Mouse (Mus musculus): ENCODE measurements around the gene Cog1. TPM values are rescaled to one million over a fixed set of nuclear protein-coding genes. Genes with fewer than 3 reads are reported as not detected.
A peak's percentile ranks its signal among the peaks of the same experiment; 100 is the strongest.

Gene Cog1
- polyA plus RNA-seq, 1 experiment from 2014 or later = 26.4 TPM

DNA sequence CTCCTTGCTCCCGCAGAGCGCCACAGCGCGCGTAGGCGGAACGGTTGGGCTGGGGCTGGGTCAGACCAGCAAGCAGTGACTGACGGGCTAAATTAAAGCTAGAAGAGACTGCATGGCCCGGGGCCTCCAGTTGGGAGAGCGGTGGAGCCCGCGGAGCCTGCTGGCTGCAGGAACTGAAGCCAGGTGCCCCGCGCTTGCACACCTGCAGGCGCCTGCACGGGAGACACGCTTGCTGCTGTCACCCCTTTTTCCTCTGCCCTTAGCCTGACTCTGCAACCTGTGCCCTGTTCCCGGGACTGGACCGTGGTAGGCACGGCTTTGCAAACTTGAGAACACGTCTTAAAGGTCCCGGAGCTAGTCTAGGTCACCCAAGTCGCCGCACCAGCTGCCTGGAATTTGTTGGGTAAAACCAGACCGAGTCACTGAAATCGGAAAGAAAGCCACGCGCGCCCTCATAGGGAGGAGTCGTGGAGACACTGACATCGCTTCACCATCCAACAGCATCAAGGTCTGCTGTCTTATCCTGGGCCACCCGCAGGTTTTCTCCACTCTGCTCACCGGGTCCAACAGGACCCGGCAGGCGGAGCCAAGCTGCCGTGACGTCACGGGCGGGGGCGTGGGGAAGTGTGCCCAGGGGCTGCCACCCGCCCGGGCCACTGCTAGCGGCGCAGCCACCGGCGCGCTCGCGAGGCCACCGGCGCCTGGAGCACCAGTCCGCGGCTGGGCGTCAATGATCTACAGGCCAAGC is 30.1 kb upstream of the Cog1 start, which contains the start of gene Sstr2:
Sstr2 (plus strand) TSS at position 671 of the 748 bp plus-strand sequence.
- peaks cover 24% of the 10 kb centered on the region for H3K4me1 ChIP-seq (replicated peaks)
- H3K4me3 ChIP-seq (replicated peaks) = peak within 1 kb of the TSS; percentile 44
- H3K4me2 ChIP-seq (replicated peaks) = peak within 1 kb of the TSS; percentile 96
- WGBS = under 1% methylated on average over 54 of the region's 54 CpGs
- peaks cover 43% of the 10 kb centered on the region for H3K27me3 ChIP-seq (replicated peaks)
- no peaks in the 10 kb centered on the region for H3K36me3 ChIP-seq
- peak within 1 kb of the TSS; percentile 40 for H3K9ac ChIP-seq
- ATAC-seq = peak; percentile 75
- H3K27ac ChIP-seq = no peak within 1 kb of the TSS
- no peaks in the 10 kb centered on the region for H3K9me3 ChIP-seq

DNA sequence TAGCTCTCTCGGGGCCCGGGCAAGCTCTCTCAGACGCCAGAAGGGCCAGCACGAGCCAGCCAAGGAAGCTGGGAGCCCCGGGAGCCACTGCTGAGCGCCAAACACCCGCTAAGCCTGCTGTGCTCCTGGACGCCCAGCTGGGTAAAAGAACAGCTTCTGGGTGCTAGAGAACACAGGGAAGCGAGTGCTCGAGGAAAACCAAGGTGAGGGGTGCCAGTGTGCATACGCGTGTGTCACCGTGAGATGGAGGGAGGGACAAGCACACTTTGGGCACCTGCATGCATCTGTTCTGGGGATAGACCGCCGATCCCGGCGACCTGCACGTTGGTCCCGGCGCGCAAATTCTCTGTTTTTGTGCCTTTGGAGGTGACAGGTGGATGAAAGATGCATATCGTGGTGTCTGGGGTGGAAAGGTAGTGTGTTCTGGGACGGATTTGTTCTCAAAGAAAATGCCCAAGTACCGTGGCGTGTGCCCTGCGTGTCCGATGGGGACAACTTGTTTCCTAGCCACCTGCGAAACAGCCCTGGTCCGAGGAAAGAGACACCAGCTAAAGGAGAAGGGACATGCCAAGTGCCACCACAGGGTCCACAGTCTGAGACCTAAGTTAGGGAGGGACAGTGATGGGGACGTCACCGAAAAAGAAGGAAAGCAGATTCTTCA is 29.4 kb upstream of the Cog1 start:
- H3K27me3 ChIP-seq (replicated peaks) = peaks cover 43% of the 10 kb centered on the region
- peak; percentile 19 for ATAC-seq
- H3K9me3 ChIP-seq = no peaks in the 10 kb centered on the region
- WGBS = 3% methylated on average over 31 of the region's 31 CpGs
- H3K4me3 ChIP-seq (replicated peaks) = peak overlapping the region; percentile 44
- H3K4me1 ChIP-seq (replicated peaks) = peaks cover 24% of the 10 kb centered on the region
- peak overlapping the region; percentile 40 for H3K9ac ChIP-seq
- peak overlapping the region; percentile 96 for H3K4me2 ChIP-seq (replicated peaks)
- H3K36me3 ChIP-seq = no peaks in the 10 kb centered on the region
- H3K27ac ChIP-seq = no peak overlapping the region

DNA sequence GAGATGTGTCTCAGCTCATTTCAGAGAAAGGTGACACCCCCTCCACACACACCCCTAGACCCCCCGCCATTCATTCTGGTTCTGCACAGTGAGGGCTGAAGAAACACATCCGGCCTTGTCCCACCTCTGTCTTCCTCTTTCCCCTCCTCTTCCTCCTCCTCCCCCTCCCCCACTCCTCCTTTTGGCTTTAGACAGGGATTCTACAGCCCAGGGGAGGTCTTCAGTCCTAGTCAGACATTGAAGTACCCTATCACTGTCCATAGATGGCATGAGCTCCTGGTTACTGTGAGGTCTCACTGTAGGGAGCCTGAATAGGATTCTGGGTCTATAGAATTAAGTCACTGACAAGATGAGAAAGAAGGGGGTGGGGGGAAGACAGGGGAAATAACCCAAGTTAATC is 28.0 kb upstream of the Cog1 start:
- Histone ChIP-seq H3K4me3 (replicated peaks) (no peak overlapping the region), H3K27ac (no peak overlapping the region), H3K4me2 (replicated peaks) (no peak overlapping the region), H3K4me1 (replicated peaks) (peaks cover 24% of the 10 kb centered on the region), H3K27me3 (replicated peaks) (peaks cover 40% of the 10 kb centered on the region), H3K9ac (no peak overlapping the region), H3K36me3 (no peaks in the 10 kb centered on the region), H3K9me3 (no peaks in the 10 kb centered on the region)
- ATAC-seq = no peak
- WGBS = 60% methylated on average over 2 of the region's 2 CpGs

DNA sequence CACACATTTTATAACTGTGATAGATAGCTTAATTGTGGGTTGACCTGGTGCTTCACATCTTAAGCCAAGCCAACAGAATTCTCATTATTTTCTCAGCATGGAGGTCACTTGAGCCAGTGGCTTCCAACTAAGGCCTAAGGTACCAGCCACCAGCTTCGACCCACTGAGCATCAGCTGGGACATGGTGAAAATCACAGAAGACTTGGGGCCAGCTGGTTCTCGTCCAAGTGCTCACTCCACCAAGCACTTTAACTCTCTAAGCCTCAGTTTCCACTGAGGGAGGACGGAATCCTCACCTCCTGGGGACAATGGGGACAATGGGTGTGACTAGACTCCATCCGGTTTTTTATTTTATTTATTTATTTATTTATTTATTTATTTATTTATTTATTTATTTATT is 26.9 kb upstream of the Cog1 start:
- no peak for ATAC-seq
- peaks cover 20% of the 10 kb centered on the region for H3K4me1 ChIP-seq (replicated peaks)
- no peak overlapping the region for H3K4me3 ChIP-seq (replicated peaks)
- peaks cover 40% of the 10 kb centered on the region for H3K27me3 ChIP-seq (replicated peaks)
- H3K36me3 ChIP-seq = no peaks in the 10 kb centered on the region
- no peak overlapping the region for H3K27ac ChIP-seq
- H3K9me3 ChIP-seq = no peaks in the 10 kb centered on the region
- 85% methylated on average over 4 of the region's 4 CpGs for WGBS
- H3K4me2 ChIP-seq (replicated peaks) = no peak overlapping the region
- no peak overlapping the region for H3K9ac ChIP-seq

DNA sequence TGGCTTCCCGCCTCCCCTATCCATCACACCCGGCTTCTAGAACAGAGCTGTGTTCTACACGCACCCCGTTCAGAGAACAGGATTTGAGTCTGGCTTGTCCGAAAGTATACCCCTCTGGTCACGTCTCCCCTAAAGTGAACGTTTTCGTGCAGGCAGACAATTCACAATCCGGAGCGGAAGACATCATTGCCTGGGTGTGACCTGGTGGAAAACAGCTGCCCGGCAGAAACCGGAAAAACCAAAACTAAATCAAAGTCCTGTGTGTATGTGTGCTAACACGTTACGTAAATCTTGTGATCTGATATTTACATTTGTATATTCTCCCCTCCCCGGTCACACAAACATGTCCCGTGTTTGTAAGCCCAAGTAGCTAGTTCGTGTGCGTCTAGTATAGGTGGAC is 23.5 kb upstream of the Cog1 start:
- no peak overlapping the region for H3K9ac ChIP-seq
- no peak for ATAC-seq
- no peak overlapping the region for H3K27ac ChIP-seq
- H3K9me3 ChIP-seq = no peaks in the 10 kb centered on the region
- H3K4me3 ChIP-seq (replicated peaks) = no peak overlapping the region
- no peak overlapping the region for H3K4me2 ChIP-seq (replicated peaks)
- H3K4me1 ChIP-seq (replicated peaks) = no peaks in the 10 kb centered on the region
- 88% methylated on average over 18 of the region's 18 CpGs for WGBS
- peaks cover 16% of the 10 kb centered on the region for H3K27me3 ChIP-seq (replicated peaks)
- no peaks in the 10 kb centered on the region for H3K36me3 ChIP-seq

DNA sequence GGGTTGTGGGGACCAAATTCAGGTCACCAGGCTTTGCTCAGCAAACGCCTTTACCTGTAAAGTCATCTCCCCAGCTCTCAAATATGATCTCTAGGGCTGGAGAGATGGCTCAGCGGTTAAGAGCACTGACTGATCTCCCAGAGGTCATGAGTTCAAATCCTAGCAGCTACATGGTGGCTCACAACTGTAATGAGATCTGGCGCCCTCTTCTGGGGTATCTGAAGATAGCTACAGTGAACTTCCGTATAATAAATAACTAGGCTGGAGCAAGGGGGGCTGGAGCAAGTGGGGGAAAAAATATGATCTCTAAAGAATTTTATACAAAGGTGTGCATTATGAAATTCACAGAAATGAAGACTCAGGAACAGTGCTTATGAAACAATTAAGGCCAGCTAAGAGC is 21.2 kb upstream of the Cog1 start:
- Histone ChIP-seq H3K9me3 (no peaks in the 10 kb centered on the region), H3K4me3 (replicated peaks) (no peak overlapping the region), H3K9ac (no peak overlapping the region), H3K36me3 (no peaks in the 10 kb centered on the region), H3K4me1 (replicated peaks) (no peaks in the 10 kb centered on the region), H3K4me2 (replicated peaks) (no peak overlapping the region), H3K27ac (no peak overlapping the region), H3K27me3 (replicated peaks) (no peaks in the 10 kb centered on the region)
- ATAC-seq = no peak
- 61% methylated on average over 4 of the region's 4 CpGs for WGBS

DNA sequence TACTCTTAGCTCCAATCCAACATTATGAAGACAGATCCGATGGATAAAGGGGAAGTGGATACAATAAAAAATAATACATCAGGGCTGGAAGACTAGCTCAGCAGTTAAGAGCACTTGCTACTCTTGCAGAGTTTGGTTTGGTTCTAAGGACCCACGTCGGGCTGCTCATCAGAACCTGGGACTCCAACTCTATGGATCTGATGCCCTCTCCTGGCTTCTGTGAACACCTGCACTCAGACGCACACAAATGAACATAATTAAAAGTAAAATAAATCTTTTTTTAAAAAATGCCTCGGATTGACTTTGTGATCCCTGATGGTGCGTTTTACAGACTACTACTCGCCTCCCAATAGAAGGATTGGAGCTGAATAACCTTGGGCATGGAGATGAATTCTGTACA is 18.3 kb upstream of the Cog1 start:
- Histone ChIP-seq H3K4me2 (replicated peaks) (no peak overlapping the region), H3K27me3 (replicated peaks) (no peaks in the 10 kb centered on the region), H3K36me3 (no peaks in the 10 kb centered on the region), H3K27ac (no peak overlapping the region), H3K4me1 (replicated peaks) (no peaks in the 10 kb centered on the region), H3K9me3 (no peaks in the 10 kb centered on the region), H3K4me3 (replicated peaks) (no peak overlapping the region), H3K9ac (no peak overlapping the region)
- no peak for ATAC-seq
- 58% methylated on average over 7 of the region's 7 CpGs for WGBS

DNA sequence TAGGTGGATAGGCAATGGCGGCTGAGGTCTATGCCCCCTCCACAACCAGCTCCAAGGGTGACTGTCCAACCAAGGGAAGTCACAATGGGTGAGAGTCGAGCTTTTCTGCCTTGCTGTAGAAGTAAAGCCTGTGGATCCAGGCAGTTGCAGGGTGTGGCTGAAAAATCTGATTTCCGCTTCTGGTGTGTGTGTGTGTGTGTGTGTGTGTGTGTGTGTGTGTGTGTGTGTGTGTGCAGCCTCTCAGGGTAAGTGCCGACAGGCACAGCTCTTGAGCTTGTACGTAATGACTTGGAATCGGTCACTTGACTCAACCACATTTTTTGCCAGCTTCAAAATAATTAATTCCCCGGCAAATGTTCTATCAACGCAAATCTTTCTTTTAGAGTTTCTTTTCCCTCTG is 17.7 kb upstream of the Cog1 start:
- Histone ChIP-seq H3K4me2 (replicated peaks) (peak overlapping the region; percentile 43), H3K4me3 (replicated peaks) (no peak overlapping the region), H3K4me1 (replicated peaks) (no peaks in the 10 kb centered on the region), H3K9ac (no peak overlapping the region), H3K36me3 (no peaks in the 10 kb centered on the region), H3K9me3 (no peaks in the 10 kb centered on the region), H3K27ac (no peak overlapping the region; the same call in 1 of the 2 replicates), H3K27me3 (replicated peaks) (no peaks in the 10 kb centered on the region)
- peak; percentile 64 for ATAC-seq
- 64% methylated on average over 8 of the region's 8 CpGs for WGBS

DNA sequence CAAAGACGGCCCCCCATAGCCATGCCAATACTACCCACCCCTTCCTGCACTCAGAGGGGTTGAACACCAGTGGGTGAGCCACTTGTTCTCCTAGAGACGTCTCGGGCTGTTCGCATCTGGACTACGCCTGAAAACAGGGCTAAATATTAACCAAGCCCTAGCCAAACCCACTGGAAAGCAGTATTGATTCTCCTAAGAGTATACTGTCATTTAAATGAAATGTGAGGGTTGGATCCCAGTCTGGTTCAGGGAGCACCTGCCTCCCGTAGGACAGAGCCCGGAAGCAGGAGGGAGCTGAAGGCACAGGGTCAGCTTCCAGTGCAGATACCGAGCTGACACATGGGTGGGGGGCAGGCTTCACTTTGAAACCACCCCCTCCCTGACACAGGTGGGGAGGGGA is 17.1 kb upstream of the Cog1 start:
- ATAC-seq = peak; percentile 89
- no peaks in the 10 kb centered on the region for H3K27me3 ChIP-seq (replicated peaks)
- H3K36me3 ChIP-seq = no peaks in the 10 kb centered on the region
- WGBS = 54% methylated on average over 8 of the region's 8 CpGs
- H3K27ac ChIP-seq = peak overlapping the region; percentile 55; the same call in 1 of the 2 replicates
- no peak overlapping the region for H3K9ac ChIP-seq
- H3K4me1 ChIP-seq (replicated peaks) = no peaks in the 10 kb centered on the region
- no peak overlapping the region for H3K4me3 ChIP-seq (replicated peaks)
- no peaks in the 10 kb centered on the region for H3K9me3 ChIP-seq
- H3K4me2 ChIP-seq (replicated peaks) = peak overlapping the region; percentile 43; the same call in 1 of the 2 replicates

DNA sequence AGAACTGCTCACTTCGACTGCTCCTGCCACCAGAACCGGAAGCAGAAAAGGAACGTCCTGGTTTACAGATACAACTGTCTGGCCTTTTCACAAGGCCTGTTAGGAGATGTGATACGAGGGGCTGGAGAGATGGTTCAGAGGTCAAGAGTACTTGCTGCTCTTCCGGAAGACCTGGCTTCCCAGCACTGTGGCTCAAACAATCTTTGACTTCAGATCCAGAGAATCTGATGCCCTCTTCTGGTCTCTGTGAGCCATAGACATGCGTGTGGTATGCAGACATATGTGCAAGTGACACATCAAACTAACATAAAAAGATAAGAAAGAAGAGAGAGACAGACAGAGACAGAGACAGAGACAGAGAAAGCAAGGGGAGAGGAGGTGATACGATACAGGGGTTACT is 16.7 kb upstream of the Cog1 start:
- peak overlapping the region; percentile 43; the same call in 1 of the 2 replicates for H3K4me2 ChIP-seq (replicated peaks)

DNA sequence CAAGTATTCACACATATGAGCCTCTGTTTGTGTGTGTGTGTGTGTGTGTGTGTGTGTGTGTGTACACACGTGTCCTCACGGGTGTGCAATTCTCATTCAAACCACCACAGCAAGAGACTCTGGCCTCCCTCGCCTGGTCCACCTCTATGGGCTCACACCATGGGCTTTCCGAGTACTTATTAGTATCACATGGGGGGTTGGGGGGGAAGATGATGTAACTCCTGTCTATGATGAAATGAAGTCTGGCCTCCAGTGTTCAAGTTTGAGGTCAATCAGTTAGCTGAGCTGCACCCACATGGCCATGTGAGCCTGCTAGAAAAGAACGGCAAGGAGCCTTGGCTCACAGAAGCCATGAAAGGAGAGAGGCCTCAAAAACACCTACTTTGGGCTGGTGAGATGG is 15.6 kb upstream of the Cog1 start:
- Histone ChIP-seq H3K9me3 (no peaks in the 10 kb centered on the region), H3K27ac (no peak overlapping the region), H3K4me2 (replicated peaks) (no peak overlapping the region), H3K9ac (no peak overlapping the region), H3K36me3 (no peaks in the 10 kb centered on the region), H3K4me3 (replicated peaks) (no peak overlapping the region), H3K4me1 (replicated peaks) (no peaks in the 10 kb centered on the region), H3K27me3 (replicated peaks) (no peaks in the 10 kb centered on the region)
- WGBS = 90% methylated on average over 5 of the region's 5 CpGs
- ATAC-seq = no peak

More for the DNA sequence above, 16.7 kb upstream of the Cog1 start:
- H3K27me3 ChIP-seq (replicated peaks) = no peaks in the 10 kb centered on the region
- peak; percentile 56 for ATAC-seq
- H3K9ac ChIP-seq = no peak overlapping the region
- no peaks in the 10 kb centered on the region for H3K4me1 ChIP-seq (replicated peaks)
- H3K36me3 ChIP-seq = no peaks in the 10 kb centered on the region
- 55% methylated on average over 7 of the region's 7 CpGs for WGBS
- peak overlapping the region; percentile 55; the same call in 1 of the 2 replicates for H3K27ac ChIP-seq
- H3K4me3 ChIP-seq (replicated peaks) = no peak overlapping the region
- no peaks in the 10 kb centered on the region for H3K9me3 ChIP-seq

DNA sequence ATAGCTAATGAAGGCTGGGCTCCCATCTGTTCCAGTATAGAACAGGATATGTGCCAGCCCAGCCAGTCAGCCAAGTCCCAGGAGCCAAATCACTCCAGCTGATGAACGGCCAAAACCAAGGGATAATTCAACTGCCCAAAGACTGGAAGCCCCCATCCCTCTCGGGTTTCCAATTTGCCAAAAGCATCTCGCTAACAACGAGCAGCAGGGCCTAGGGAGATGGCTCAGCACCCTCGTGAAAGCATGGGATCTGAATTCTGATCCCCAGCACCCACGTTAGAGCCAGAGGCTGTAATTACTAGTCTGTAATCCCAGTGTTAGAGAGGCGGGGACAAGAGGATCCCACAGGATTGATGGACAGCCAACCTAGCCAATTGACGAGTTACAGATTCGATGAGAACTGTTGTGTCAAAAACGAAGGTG is 14.3 kb upstream of the Cog1 start:
- Histone ChIP-seq H3K27ac (no peak overlapping the region), H3K27me3 (replicated peaks) (no peaks in the 10 kb centered on the region), H3K9ac (no peak overlapping the region), H3K4me1 (replicated peaks) (no peaks in the 10 kb centered on the region), H3K9me3 (no peaks in the 10 kb centered on the region), H3K36me3 (no peaks in the 10 kb centered on the region), H3K4me2 (replicated peaks) (no peak overlapping the region), H3K4me3 (replicated peaks) (no peak overlapping the region)
- ATAC-seq = no peak
- WGBS = 78% methylated on average over 10 of the region's 10 CpGs
